15 mouse cellular contexts compared by ENCODE assay signal in genomic region chr13:75790550-75791205, GRCm38 (mm10).
"Had no signal": no experiment of that assay in that cellular context is flagged by ENCODE, and none has a peak within 500 bp of the region (broad histone marks: within the 10 kb centered on the region; RNA-seq: fewer than 3 reads in every experiment).

No protein-coding gene starts in this region.

- H3K27ac ChIP-seq: limb, embryonic 12.5 days; liver, embryonic 13.5 days; midbrain, embryonic 15.5 days; neural tube, embryonic 13.5 days; stomach, embryonic 15.5 days had no signal

- H3K4me3 ChIP-seq: limb, embryonic 12.5 days; liver, embryonic 13.5 days; megakaryocyte, embryonic 14.5 days; midbrain, embryonic 15.5 days; neural tube, embryonic 13.5 days; stomach, embryonic 15.5 days had no signal

- H3K9me3 ChIP-seq: limb, embryonic 12.5 days; liver, embryonic 13.5 days; megakaryocyte, embryonic 14.5 days; midbrain, embryonic 15.5 days; neural tube, embryonic 13.5 days; stomach, embryonic 15.5 days had no signal

- H3K9ac ChIP-seq: limb, embryonic 12.5 days; liver, embryonic 13.5 days; midbrain, embryonic 15.5 days; neural tube, embryonic 13.5 days; stomach, embryonic 15.5 days had no signal

- H3K27me3 ChIP-seq: limb, embryonic 12.5 days; liver, embryonic 13.5 days; megakaryocyte, embryonic 14.5 days; midbrain, embryonic 15.5 days; neural tube, embryonic 13.5 days; stomach, embryonic 15.5 days had no signal

- H3K4me2 ChIP-seq: limb, embryonic 12.5 days; liver, embryonic 13.5 days; midbrain, embryonic 11.5 days; midbrain, embryonic 15.5 days; neural tube, embryonic 13.5 days; stomach, embryonic 15.5 days had no signal

- H3K36me3 ChIP-seq: limb, embryonic 12.5 days; midbrain, embryonic 15.5 days; neural tube, embryonic 13.5 days; stomach, embryonic 15.5 days had no signal

- ATAC-seq: midbrain, embryonic 15.5 days had no signal

- DNase-seq: kidney, postnatal 14 days; liver; liver, embryonic 13.5 days; lung, adult 18-20 months; lung, postnatal 36 days; retina, postnatal 1 day; right cerebral cortex, postnatal 4 days; thymus, adult 2 months; thymus, postnatal 25 days had no signal

- H3K4me1 ChIP-seq: limb, embryonic 12.5 days; midbrain, embryonic 15.5 days; neural tube, embryonic 13.5 days; stomach, embryonic 15.5 days had no signal
